In genomic region chr12:16653332-16654093, GRCm38 (mm10) we compare ENCODE assay signal across 7 mouse cellular contexts. TPM values are rescaled to one million over a fixed set of nuclear protein-coding genes. Genes with fewer than 3 reads are reported as not detected.
DNase-seq lines count a peak whose midpoint lies in the region; ATAC-seq and TF ChIP-seq lines count a peak whose summit lies in the region.

Ntsr2 (plus strand) TSS chr12:16653382.

- TF ChIP-seq POLR2A in brain, embryonic 14.5 days (IDR thresholded peaks at IDR 0.05; ENCODE audit: borderline replicate concordance, extremely low read depth, insufficient read depth, insufficient read length, poor library complexity, severe bottlenecking), result no peak

- peak; percentile 81 for DNase-seq in brain, embryonic 14.5 days (ENCODE audit: low read depth)
- no peak for DNase-seq in heart, embryonic 10.5 days (ENCODE audit: low spot score)
- peak; percentile 68 to 85 for DNase-seq in kidney, adult 8-10 months

- no peaks in the 10 kb centered on the region for H3K9me3 ChIP-seq in embryonic facial prominence, embryonic 13.5 days
- H3K9me3 ChIP-seq in heart, embryonic 10.5 days, result no peaks in the 10 kb centered on the region
- H3K9me3 ChIP-seq in limb, embryonic 12.5 days, result no peaks in the 10 kb centered on the region
- H3K9me3 ChIP-seq in midbrain, embryonic 15.5 days, result no peaks in the 10 kb centered on the region
- no peaks in the 10 kb centered on the region for H3K9me3 ChIP-seq in stomach, embryonic 15.5 days

- ATAC-seq in embryonic facial prominence, embryonic 13.5 days (ENCODE audit: insufficient number of reproducible peaks, insufficient read depth, low FRiP score, low TSS enrichment, low read depth), result peak; percentile 60; the same call in 1 of the 2 replicates
- peak; percentile 49; the same call in 1 of the 2 replicates for ATAC-seq in limb, embryonic 12.5 days (ENCODE audit: insufficient number of reproducible peaks, insufficient read depth, low FRiP score, low TSS enrichment, low read depth)
- ATAC-seq in midbrain, embryonic 15.5 days (replicated peaks), result peak; percentile 91
- ATAC-seq in stomach, embryonic 15.5 days (ENCODE audit: insufficient read depth, low FRiP score, low read depth), result peak; percentile 79

- H3K4me3 ChIP-seq in embryonic facial prominence, embryonic 13.5 days, result peak within 1 kb of the TSS; percentile 34
- peak within 1 kb of the TSS; percentile 47 for H3K4me3 ChIP-seq in heart, embryonic 10.5 days
- peak within 1 kb of the TSS; percentile 30 for H3K4me3 ChIP-seq in limb, embryonic 12.5 days (replicated peaks)
- H3K4me3 ChIP-seq in midbrain, embryonic 15.5 days, result peak within 1 kb of the TSS; percentile 36
- peak within 1 kb of the TSS; percentile 26 for H3K4me3 ChIP-seq in stomach, embryonic 15.5 days (replicated peaks)

- 5% methylated on average over 53 of the region's 58 CpGs for WGBS in embryonic facial prominence, embryonic 13.5 days
- 7% methylated on average over 58 of the region's 58 CpGs for WGBS in heart, embryonic 10.5 days
- 5% methylated on average over 57 of the region's 58 CpGs for WGBS in limb, embryonic 12.5 days
- WGBS in midbrain, embryonic 15.5 days, result 7% methylated on average over 58 of the region's 58 CpGs
- WGBS in stomach, embryonic 15.5 days, result 5% methylated on average over 58 of the region's 58 CpGs

- H3K9ac ChIP-seq in embryonic facial prominence, embryonic 13.5 days, result no peak within 1 kb of the TSS
- no peak within 1 kb of the TSS for H3K9ac ChIP-seq in limb, embryonic 12.5 days (replicated peaks)
- peak within 1 kb of the TSS; percentile 25; the same call in 1 of the 2 replicates for H3K9ac ChIP-seq in midbrain, embryonic 15.5 days
- no peak within 1 kb of the TSS for H3K9ac ChIP-seq in stomach, embryonic 15.5 days

- peaks cover 7% of the 10 kb centered on the region for H3K4me1 ChIP-seq in embryonic facial prominence, embryonic 13.5 days
- peaks cover 27% of the 10 kb centered on the region for H3K4me1 ChIP-seq in heart, embryonic 10.5 days
- H3K4me1 ChIP-seq in limb, embryonic 12.5 days (replicated peaks), result peaks cover 4% of the 10 kb centered on the region
- H3K4me1 ChIP-seq in midbrain, embryonic 15.5 days, result peaks cover 8% of the 10 kb centered on the region
- peaks cover 7% of the 10 kb centered on the region; the same call in 1 of the 2 replicates for H3K4me1 ChIP-seq in stomach, embryonic 15.5 days

- no peaks in the 10 kb centered on the region for H3K36me3 ChIP-seq in embryonic facial prominence, embryonic 13.5 days
- no peaks in the 10 kb centered on the region for H3K36me3 ChIP-seq in heart, embryonic 10.5 days
- H3K36me3 ChIP-seq in limb, embryonic 12.5 days, result no peaks in the 10 kb centered on the region
- no peaks in the 10 kb centered on the region for H3K36me3 ChIP-seq in midbrain, embryonic 15.5 days (replicated peaks)
- H3K36me3 ChIP-seq in stomach, embryonic 15.5 days, result no peaks in the 10 kb centered on the region

- no peak within 1 kb of the TSS for H3K27ac ChIP-seq in embryonic facial prominence, embryonic 13.5 days
- H3K27ac ChIP-seq in heart, embryonic 10.5 days, result no peak within 1 kb of the TSS
- H3K27ac ChIP-seq in limb, embryonic 12.5 days, result no peak within 1 kb of the TSS
- no peak within 1 kb of the TSS for H3K27ac ChIP-seq in midbrain, embryonic 15.5 days
- no peak within 1 kb of the TSS for H3K27ac ChIP-seq in stomach, embryonic 15.5 days

- peak within 1 kb of the TSS; percentile 71 for H3K4me2 ChIP-seq in embryonic facial prominence, embryonic 13.5 days
- peak within 1 kb of the TSS; percentile 58 for H3K4me2 ChIP-seq in limb, embryonic 12.5 days
- H3K4me2 ChIP-seq in midbrain, embryonic 15.5 days, result peak within 1 kb of the TSS; percentile 86
- peak within 1 kb of the TSS; percentile 54 for H3K4me2 ChIP-seq in stomach, embryonic 15.5 days

- no peak for TF ChIP-seq CTCF in brain, embryonic 14.5 days (IDR thresholded peaks at IDR 0.05; ENCODE audit: borderline replicate concordance, extremely low read depth, insufficient read depth, insufficient read length)

- peaks cover 49% of the 10 kb centered on the region for H3K27me3 ChIP-seq in embryonic facial prominence, embryonic 13.5 days
- peaks cover 45% of the 10 kb centered on the region for H3K27me3 ChIP-seq in heart, embryonic 10.5 days (ENCODE audit: insufficient read depth, poor library complexity, severe bottlenecking)
- peaks cover 56% of the 10 kb centered on the region for H3K27me3 ChIP-seq in limb, embryonic 12.5 days
- H3K27me3 ChIP-seq in midbrain, embryonic 15.5 days (replicated peaks), result peaks cover 36% of the 10 kb centered on the region
- H3K27me3 ChIP-seq in stomach, embryonic 15.5 days (replicated peaks), result peaks cover 46% of the 10 kb centered on the region

RNA-seq across cellular contexts. Expression of gene Ntsr2, which starts in this region (rescaled TPM):
- 1.5 and 1.8 TPM in 2 replicates for polyA plus RNA-seq in brain, embryonic 14.5 days (2012; rRNA removed)
- polyA plus RNA-seq in embryonic facial prominence, embryonic 13.5 days (2015; fragmentation: Nextera tagmentation; extraction: Ambion mirVana), result not detected in 2 replicates
- polyA plus RNA-seq in heart, embryonic 10.5 days (2016; fragmentation: Nextera tagmentation; extraction: Ambion mirVana), result not detected in 2 replicates
- not detected in 2 replicates for polyA plus RNA-seq in limb, embryonic 12.5 days (2016; fragmentation: Nextera tagmentation; extraction: Ambion mirVana)
- 1.6 and 2.2 TPM in 2 replicates for polyA plus RNA-seq in midbrain, embryonic 15.5 days (2015; fragmentation: Nextera tagmentation; extraction: Ambion mirVana)
- polyA plus RNA-seq in stomach, embryonic 15.5 days (2015; fragmentation: Nextera tagmentation; extraction: Ambion mirVana), result 0.14 and 0.17 TPM in 2 replicates

Comparison
In these comparisons a context has a peak if more than half of its experiments do, and no peak if none do; other contexts are left out.
1. Peak in ATAC-seq, H3K4me3 ChIP-seq and H3K4me2 ChIP-seq in embryonic facial prominence, embryonic 13.5 days; RNA of the gene not detected or under 1 TPM.
2. Peak in ATAC-seq, H3K4me3 ChIP-seq and H3K4me2 ChIP-seq in limb, embryonic 12.5 days; RNA of the gene not detected or under 1 TPM.
3. Peak in ATAC-seq, H3K4me3 ChIP-seq and H3K4me2 ChIP-seq in stomach, embryonic 15.5 days; RNA of the gene not detected or under 1 TPM.